Mouse (Mus musculus) liver, embryonic 12.5 days (tissue): ENCODE data around the gene Nyap2. TPM values are rescaled to one million over a fixed set of nuclear protein-coding genes. Genes with fewer than 3 reads are reported as not detected.

ENCODE experiments used
- ATAC-seq: fragments of 200-750 bp; cut with Nextera tagmentation; 2 replicates; pipeline ENCODE4 v1.8.0; 2017; ENCODE audit warnings: moderate number of reproducible peaks, mild to moderate bottlenecking, moderate library complexity
- H3K27ac ChIP-seq: fragments of 300-500 bp; sonication (generic); 2 replicates; pipeline ENCODE4 v1.5.1; 2016; ENCODE audit warnings: mild to moderate bottlenecking
- H3K27me3 ChIP-seq: fragments of 300-500 bp; sonication (generic); replicated peaks from 2 replicates; pipeline ENCODE4 v1.6.1; 2016; ENCODE audit warnings: mild to moderate bottlenecking, moderate library complexity
- H3K36me3 ChIP-seq: fragments of 300-500 bp; sonication (generic); 2 replicates; pipeline ENCODE4 v1.6.1; 2016; ENCODE audit warnings: mild to moderate bottlenecking, moderate library complexity
- H3K4me1 ChIP-seq: fragments of 300-500 bp; sonication (generic); 2 replicates; pipeline ENCODE4 v1.6.1; 2016
- H3K4me2 ChIP-seq: fragments of 300-500 bp; sonication (generic); 2 replicates; pipeline ENCODE4 v1.6.1; 2016; ENCODE audit warnings: mild to moderate bottlenecking, moderate library complexity
- H3K4me3 ChIP-seq: fragments of 300-500 bp; sonication (generic); 2 replicates; pipeline ENCODE4 v1.5.1; 2016; ENCODE audit warnings: mild to moderate bottlenecking, moderate library complexity
- H3K9ac ChIP-seq: fragments of 300-500 bp; sonication (generic); 2 replicates; pipeline ENCODE4 v1.6.1; 2016; ENCODE audit warnings: mild to moderate bottlenecking, moderate library complexity
- H3K9me3 ChIP-seq: fragments of 300-500 bp; sonication (generic); replicated peaks from 2 replicates; pipeline ENCODE4 v1.6.1; 2016; ENCODE audit warnings: mild to moderate bottlenecking, moderate library complexity
- WGBS: fragments of 180-500 bp; shearing (Covaris S2); methylation state at CpG from one replicate; pipeline ENCODE4 v1.1.7; 2016; ENCODE audit not compliant: insufficient replicate concordance; 5-methylcytosine and 5-hydroxymethylcytosine counted together
- polyA plus RNA-seq: library from polyadenylated mRNA; unstranded; fragments of >200 nt; fragmentation: Nextera tagmentation; extraction: Ambion mirVana; gene quantifications from 2 replicates; pipeline ENCODE4 v1.2.1, GENCODE M21; 2016

Nyap2 gene
- polyA plus RNA-seq, result 0.05 TPM in 1 of 2 replicates, not detected in the other

GRCm38 (mm10) chr1:81076831-81077664 lies at the start of gene Nyap2:
TSS of gene Nyap2 (plus strand) at chr1:81076950.
- H3K27me3 ChIP-seq, result no peaks in the 10 kb centered on the region
- H3K4me1 ChIP-seq, result no peaks in the 10 kb centered on the region
- no peak within 1 kb of the TSS for H3K4me3 ChIP-seq
- no peak within 1 kb of the TSS for H3K9ac ChIP-seq
- WGBS, result 40% methylated on average over 16 of the region's 16 CpGs
- H3K36me3 ChIP-seq, result no peaks in the 10 kb centered on the region
- ATAC-seq, result no peak
- no peak within 1 kb of the TSS for H3K4me2 ChIP-seq
- no peak within 1 kb of the TSS for H3K27ac ChIP-seq
- no peaks in the 10 kb centered on the region for H3K9me3 ChIP-seq

GRCm38 (mm10) chr1:81042907-81043868 lies 33.6 kb upstream of the Nyap2 start:
- no peak overlapping the region for H3K9ac ChIP-seq
- no peak overlapping the region for H3K27ac ChIP-seq
- no peak overlapping the region for H3K4me2 ChIP-seq
- no peaks in the 10 kb centered on the region for H3K9me3 ChIP-seq
- ATAC-seq, result no peak
- H3K4me1 ChIP-seq, result no peaks in the 10 kb centered on the region
- WGBS, result 55% methylated on average over 5 of the region's 5 CpGs
- no peaks in the 10 kb centered on the region for H3K27me3 ChIP-seq
- H3K4me3 ChIP-seq, result no peak overlapping the region
- H3K36me3 ChIP-seq, result no peaks in the 10 kb centered on the region

GRCm38 (mm10) chr1:81058340-81058739 lies 18.4 kb upstream of the Nyap2 start:
- Histone ChIP-seq H3K4me3 (no peak overlapping the region), H3K36me3 (no peaks in the 10 kb centered on the region), H3K27ac (no peak overlapping the region), H3K4me2 (no peak overlapping the region), H3K9me3 (0 out of 2 replicates have a peak, but pooled peaks cover 2% of the 10 kb centered on the region), H3K4me1 (no peaks in the 10 kb centered on the region), H3K27me3 (no peaks in the 10 kb centered on the region), H3K9ac (no peak overlapping the region)
- WGBS, result 68% methylated on average over 5 of the region's 5 CpGs
- ATAC-seq, result no peak

GRCm38 (mm10) chr1:81058835-81059234 lies 17.9 kb upstream of the Nyap2 start:
- Histone ChIP-seq H3K27me3 (no peaks in the 10 kb centered on the region), H3K4me3 (no peak overlapping the region), H3K4me2 (no peak overlapping the region), H3K27ac (no peak overlapping the region), H3K36me3 (no peaks in the 10 kb centered on the region), H3K9me3 (0 out of 2 replicates have a peak, but pooled peaks cover 2% of the 10 kb centered on the region), H3K4me1 (no peaks in the 10 kb centered on the region), H3K9ac (no peak overlapping the region)
- WGBS, result 41% methylated on average over 2 of the region's 2 CpGs
- no peak for ATAC-seq

GRCm38 (mm10) chr1:81062811-81063210 lies 13.9 kb upstream of the Nyap2 start:
- no peaks in the 10 kb centered on the region for H3K4me1 ChIP-seq
- H3K27ac ChIP-seq, result no peak overlapping the region
- 0 out of 2 replicates have a peak, but pooled peaks cover 2% of the 10 kb centered on the region for H3K9me3 ChIP-seq
- H3K36me3 ChIP-seq, result no peaks in the 10 kb centered on the region
- no peak overlapping the region for H3K9ac ChIP-seq
- WGBS, result 70% methylated on average over 2 of the region's 2 CpGs
- H3K27me3 ChIP-seq, result no peaks in the 10 kb centered on the region
- H3K4me3 ChIP-seq, result no peak overlapping the region
- no peak for ATAC-seq
- H3K4me2 ChIP-seq, result no peak overlapping the region

- no peak for ATAC-seq
- WGBS, result 67% methylated on average over 9 of the region's 9 CpGs
- no peaks in the 10 kb centered on the region for H3K9me3 ChIP-seq
These were observed 491 bp upstream of the Nyap2 start for GRCm38 (mm10) chr1:81076259-81076658.

GRCm38 (mm10) chr1:81077665-81078314 lies 1.0 kb downstream of the Nyap2 start:
- no peak overlapping the region for H3K9ac ChIP-seq
- no peaks in the 10 kb centered on the region for H3K36me3 ChIP-seq
- no peaks in the 10 kb centered on the region for H3K4me1 ChIP-seq
- H3K4me2 ChIP-seq, result no peak overlapping the region
- H3K9me3 ChIP-seq, result no peaks in the 10 kb centered on the region
- H3K27ac ChIP-seq, result no peak overlapping the region
- WGBS, result 68% methylated on average over 9 of the region's 9 CpGs
- no peak for ATAC-seq
- H3K27me3 ChIP-seq, result no peaks in the 10 kb centered on the region
- H3K4me3 ChIP-seq, result no peak overlapping the region

More at GRCm38 (mm10) chr1:81076259-81076658, 491 bp upstream of the Nyap2 start:
- no peak overlapping the region for H3K4me3 ChIP-seq
- no peak overlapping the region for H3K4me2 ChIP-seq
- no peak overlapping the region for H3K27ac ChIP-seq
- no peaks in the 10 kb centered on the region for H3K27me3 ChIP-seq
- H3K4me1 ChIP-seq, result no peaks in the 10 kb centered on the region
- no peak overlapping the region for H3K9ac ChIP-seq
- H3K36me3 ChIP-seq, result no peaks in the 10 kb centered on the region

- no peaks in the 10 kb centered on the region for H3K9me3 ChIP-seq
- no peaks in the 10 kb centered on the region for H3K27me3 ChIP-seq
- ATAC-seq, result no peak
- H3K27ac ChIP-seq, result no peak overlapping the region
- 78% methylated on average over 5 of the region's 5 CpGs for WGBS
- no peak overlapping the region for H3K9ac ChIP-seq
- no peak overlapping the region for H3K4me3 ChIP-seq
- H3K4me1 ChIP-seq, result no peaks in the 10 kb centered on the region
- H3K4me2 ChIP-seq, result no peak overlapping the region
- H3K36me3 ChIP-seq, result no peaks in the 10 kb centered on the region
These were observed 10.7 kb downstream of the Nyap2 start for GRCm38 (mm10) chr1:81087485-81087884.

GRCm38 (mm10) chr1:81090400-81090799 lies 13.7 kb downstream of the Nyap2 start:
- no peak overlapping the region for H3K4me2 ChIP-seq
- ATAC-seq, result no peak
- WGBS, result 67% methylated on average over 1 of the region's 1 CpGs
- no peaks in the 10 kb centered on the region for H3K9me3 ChIP-seq
- no peak overlapping the region for H3K9ac ChIP-seq
- no peak overlapping the region for H3K27ac ChIP-seq
- no peaks in the 10 kb centered on the region for H3K4me1 ChIP-seq
- H3K4me3 ChIP-seq, result no peak overlapping the region
- H3K36me3 ChIP-seq, result no peaks in the 10 kb centered on the region
- H3K27me3 ChIP-seq, result no peaks in the 10 kb centered on the region

GRCm38 (mm10) chr1:81090979-81091378 lies 14.2 kb downstream of the Nyap2 start:
- 75% methylated on average over 3 of the region's 3 CpGs for WGBS
- no peak overlapping the region for H3K4me2 ChIP-seq
- no peaks in the 10 kb centered on the region for H3K9me3 ChIP-seq

GRCm38 (mm10) chr1:81092056-81092455 lies 15.3 kb downstream of the Nyap2 start:
- no peaks in the 10 kb centered on the region for H3K4me1 ChIP-seq
- no peaks in the 10 kb centered on the region for H3K27me3 ChIP-seq
- ATAC-seq, result no peak
- no peak overlapping the region for H3K4me3 ChIP-seq
- no peak overlapping the region for H3K9ac ChIP-seq
- no peak overlapping the region for H3K27ac ChIP-seq
- H3K36me3 ChIP-seq, result no peaks in the 10 kb centered on the region
- no peak overlapping the region for H3K4me2 ChIP-seq
- no peaks in the 10 kb centered on the region for H3K9me3 ChIP-seq
- 62% methylated on average over 2 of the region's 2 CpGs for WGBS

More at GRCm38 (mm10) chr1:81090979-81091378, 14.2 kb downstream of the Nyap2 start:
- H3K4me1 ChIP-seq, result no peaks in the 10 kb centered on the region
- no peak for ATAC-seq
- H3K27ac ChIP-seq, result no peak overlapping the region
- no peak overlapping the region for H3K9ac ChIP-seq
- no peaks in the 10 kb centered on the region for H3K27me3 ChIP-seq
- H3K4me3 ChIP-seq, result no peak overlapping the region
- no peaks in the 10 kb centered on the region for H3K36me3 ChIP-seq
